ENCODE assay signal across 19 mouse cellular contexts in genomic region chr2:163452738-163453137, GRCm38 (mm10). TPM values are rescaled to one million over a fixed set of nuclear protein-coding genes. Genes with fewer than 3 reads are reported as not detected.
A peak's percentile ranks its signal among the peaks of the same experiment; 100 is the strongest.
DNase-seq lines count a peak whose midpoint lies in the region; ATAC-seq and TF ChIP-seq lines count a peak whose summit lies in the region.
"Had no signal": no experiment of that assay in that cellular context is flagged by ENCODE, and none has a peak within 500 bp of the region (broad histone marks: within the 10 kb centered on the region; RNA-seq: fewer than 3 reads in every experiment).

No protein-coding gene starts in this region.

- H3K9ac ChIP-seq in forebrain, postnatal 0 days = no peak overlapping the region
- H3K9ac ChIP-seq in forebrain, embryonic 15.5 days (replicated peaks) = no peak overlapping the region
- H3K9ac ChIP-seq in kidney, embryonic 15.5 days = no peak overlapping the region
- H3K9ac ChIP-seq in lung, postnatal 0 days (replicated peaks; ENCODE audit: low read depth) = no peak overlapping the region
- H3K9ac ChIP-seq: embryonic facial prominence, embryonic 12.5 days; hindbrain, embryonic 15.5 days; limb, embryonic 15.5 days; midbrain, embryonic 12.5 days had no signal

- H3K9me3 ChIP-seq in forebrain, postnatal 0 days (ENCODE audit: low read length) = no peaks in the 10 kb centered on the region
- H3K9me3 ChIP-seq in forebrain, embryonic 15.5 days = no peaks in the 10 kb centered on the region
- no peaks in the 10 kb centered on the region for H3K9me3 ChIP-seq in kidney, embryonic 15.5 days (replicated peaks)
- no peaks in the 10 kb centered on the region for H3K9me3 ChIP-seq in lung, postnatal 0 days (ENCODE audit: low read length)
- H3K9me3 ChIP-seq: embryonic facial prominence, embryonic 12.5 days; hindbrain, embryonic 15.5 days; limb, embryonic 15.5 days; midbrain, embryonic 12.5 days had no signal

- H3K4me3 ChIP-seq in forebrain, postnatal 0 days (ENCODE audit: low read depth, low read length) = no peak overlapping the region
- no peak overlapping the region for H3K4me3 ChIP-seq in forebrain, embryonic 15.5 days
- H3K4me3 ChIP-seq in kidney, adult 2 months (ENCODE audit: insufficient read depth, low read depth, low read length) = no peak overlapping the region
- no peak overlapping the region for H3K4me3 ChIP-seq in kidney, embryonic 15.5 days (replicated peaks)
- no peak overlapping the region for H3K4me3 ChIP-seq in lung, postnatal 0 days (ENCODE audit: low read depth, low read length)
- H3K4me3 ChIP-seq in cortical plate, adult 2 months (ENCODE audit: insufficient read depth, low read length) = no peak overlapping the region
- H3K4me3 ChIP-seq: embryonic facial prominence, embryonic 12.5 days; hindbrain, embryonic 15.5 days; limb, embryonic 15.5 days; midbrain, embryonic 12.5 days had no signal

- no peak for TF ChIP-seq EP300 in lung, postnatal 0 days (IDR thresholded peaks at IDR 0.05)

- no peak for DNase-seq in forebrain, postnatal 0 days
- peak; percentile 9 for DNase-seq in kidney, adult 2 months
- peak; percentile 12 for DNase-seq in lung, postnatal 0 days (ENCODE audit: low spot score)
- DNase-seq in lung, postnatal 14 days = no peak
- no peak for DNase-seq in embryo, embryonic 9.5 days (ENCODE audit: extremely low spot score)
- DNase-seq: heart, postnatal 10 days; thymus, postnatal 36 days had no signal

- H3K27ac ChIP-seq in forebrain, postnatal 0 days (ENCODE audit: low read depth, low read length) = no peak overlapping the region
- no peak overlapping the region for H3K27ac ChIP-seq in forebrain, embryonic 15.5 days (replicated peaks)
- no peak overlapping the region for H3K27ac ChIP-seq in kidney, adult 2 months (ENCODE audit: insufficient read depth, low read depth, low read length)
- no peak overlapping the region for H3K27ac ChIP-seq in kidney, embryonic 15.5 days
- no peak overlapping the region for H3K27ac ChIP-seq in lung, postnatal 0 days (ENCODE audit: low read length)
- H3K27ac ChIP-seq in cortical plate, adult 2 months (ENCODE audit: insufficient read depth, low read length) = no peak overlapping the region
- H3K27ac ChIP-seq: embryonic facial prominence, embryonic 12.5 days; hindbrain, embryonic 15.5 days; limb, embryonic 15.5 days; macrophage; midbrain, embryonic 12.5 days had no signal

- ATAC-seq in forebrain, postnatal 0 days = no peak
- no peak for ATAC-seq in forebrain, embryonic 15.5 days (replicated peaks)
- no peak for ATAC-seq in kidney, embryonic 15.5 days (replicated peaks; ENCODE audit: low FRiP score)
- ATAC-seq in lung, postnatal 0 days = no peak

- TF ChIP-seq CTCF in forebrain, postnatal 0 days (IDR thresholded peaks at IDR 0.05; ENCODE audit: low read depth) = peak; percentile 51
- peak; percentile 39; the same call in 1 of the 2 replicates for TF ChIP-seq CTCF in kidney, adult 2 months (conservative IDR thresholded peaks at IDR 0.05; ENCODE audit: insufficient read depth, insufficient read length, low read depth, low read length)
- TF ChIP-seq CTCF in lung, postnatal 0 days (IDR thresholded peaks at IDR 0.05) = peak; percentile 64
- peak; percentile 41; the same call in 1 of the 2 replicates for TF ChIP-seq CTCF in cortical plate, adult 2 months (IDR thresholded peaks at IDR 0.05; ENCODE audit: extremely low read depth, insufficient read depth, low read length)

- no peaks in the 10 kb centered on the region for H3K4me1 ChIP-seq in forebrain, postnatal 0 days (ENCODE audit: insufficient read depth)
- peaks cover 5% of the 10 kb centered on the region; the same call in 1 of the 2 replicates for H3K4me1 ChIP-seq in forebrain, embryonic 15.5 days
- H3K4me1 ChIP-seq in kidney, adult 2 months (ENCODE audit: control insufficient read depth, insufficient read depth, low read length) = no peaks in the 10 kb centered on the region
- no peaks in the 10 kb centered on the region for H3K4me1 ChIP-seq in kidney, embryonic 15.5 days
- H3K4me1 ChIP-seq in lung, postnatal 0 days (ENCODE audit: insufficient read depth, low read depth, low read length) = no peaks in the 10 kb centered on the region
- H3K4me1 ChIP-seq in cortical plate, adult 2 months (ENCODE audit: control insufficient read depth, insufficient read depth, low read length) = peaks cover 5% of the 10 kb centered on the region
- H3K4me1 ChIP-seq: embryonic facial prominence, embryonic 12.5 days; hindbrain, embryonic 15.5 days; limb, embryonic 15.5 days; midbrain, embryonic 12.5 days had no signal

- WGBS in forebrain, postnatal 0 days = 88% methylated on average over 6 of the region's 6 CpGs
- WGBS in forebrain, embryonic 15.5 days = 90% methylated on average over 6 of the region's 6 CpGs
- WGBS in kidney, adult 2 months = 83% methylated on average over 6 of the region's 6 CpGs
- 87% methylated on average over 6 of the region's 6 CpGs for WGBS in kidney, embryonic 15.5 days
- 85% methylated on average over 6 of the region's 6 CpGs for WGBS in lung, postnatal 0 days

- no peaks in the 10 kb centered on the region for H3K27me3 ChIP-seq in forebrain, postnatal 0 days (ENCODE audit: insufficient read depth, low read length)
- H3K27me3 ChIP-seq in forebrain, embryonic 15.5 days = no peaks in the 10 kb centered on the region
- no peaks in the 10 kb centered on the region for H3K27me3 ChIP-seq in kidney, adult 2 months (replicated peaks; ENCODE audit: control insufficient read depth, insufficient read depth, low read length)
- H3K27me3 ChIP-seq in kidney, embryonic 15.5 days = peaks cover 4% of the 10 kb centered on the region
- 0 out of 2 replicates have a peak, but pooled peaks cover under 1% of the 10 kb centered on the region for H3K27me3 ChIP-seq in lung, postnatal 0 days (replicated peaks; ENCODE audit: insufficient read depth, low read length)
- H3K27me3 ChIP-seq: embryonic facial prominence, embryonic 12.5 days; hindbrain, embryonic 15.5 days; midbrain, embryonic 12.5 days had no signal

- peaks cover 49% of the 10 kb centered on the region for H3K36me3 ChIP-seq in forebrain, postnatal 0 days (ENCODE audit: insufficient read depth)
- peaks cover 35% of the 10 kb centered on the region for H3K36me3 ChIP-seq in forebrain, embryonic 15.5 days
- H3K36me3 ChIP-seq in kidney, adult 2 months (ENCODE audit: control insufficient read depth, insufficient read depth, low read length) = no peaks in the 10 kb centered on the region
- H3K36me3 ChIP-seq in kidney, embryonic 15.5 days = no peaks in the 10 kb centered on the region
- H3K36me3 ChIP-seq in lung, postnatal 0 days (ENCODE audit: insufficient read depth, low read length) = no peaks in the 10 kb centered on the region
- H3K36me3 ChIP-seq: embryonic facial prominence, embryonic 12.5 days; limb, embryonic 15.5 days had no signal

- TF ChIP-seq POLR2A in kidney, adult 2 months (IDR thresholded peaks at IDR 0.05; ENCODE audit: low read depth, low read length) = no peak
- TF ChIP-seq POLR2A in cortical plate, adult 2 months (IDR thresholded peaks at IDR 0.05; ENCODE audit: extremely low read depth, insufficient read depth, low read length) = no peak

- H3K4me2 ChIP-seq in forebrain, postnatal 0 days (ENCODE audit: low read depth) = no peak overlapping the region
- H3K4me2 ChIP-seq in forebrain, embryonic 15.5 days (replicated peaks) = no peak overlapping the region
- H3K4me2 ChIP-seq in kidney, embryonic 15.5 days = no peak overlapping the region
- no peak overlapping the region for H3K4me2 ChIP-seq in lung, postnatal 0 days (replicated peaks; ENCODE audit: low read depth, low read length)
- H3K4me2 ChIP-seq: embryonic facial prominence, embryonic 12.5 days; hindbrain, embryonic 15.5 days; limb, embryonic 15.5 days; midbrain, embryonic 12.5 days had no signal

RNA-seq across cellular contexts. Expression of gene Gdap1l1, which starts 14.5 kb away (rescaled TPM):
- total RNA-seq in forebrain, postnatal 0 days (2014; rRNA removed) = 95.2 and 106 TPM in 2 replicates
- polyA plus RNA-seq in forebrain, postnatal 0 days (2015; fragmentation: Nextera tagmentation; extraction: Ambion mirVana) = 123 and 134 TPM in 2 replicates
- 111 and 112 TPM in 2 replicates for polyA plus RNA-seq in forebrain, embryonic 15.5 days (2015; fragmentation: Nextera tagmentation; extraction: Ambion mirVana)
- 0.31 and 0.38 TPM in 2 replicates for polyA plus RNA-seq in kidney, adult 2 months (2012; rRNA removed)
- polyA plus RNA-seq in kidney, embryonic 15.5 days (2015; fragmentation: Nextera tagmentation; extraction: Ambion mirVana) = 1.2 and 2.8 TPM in 2 replicates
- polyA plus RNA-seq in lung, postnatal 0 days (2015; fragmentation: Nextera tagmentation; extraction: Ambion mirVana) = 0.37 and 0.43 TPM in 2 replicates
- polyA plus RNA-seq in cortical plate, adult 2 months (2012; rRNA removed) = 96.6 and 99.8 TPM in 2 replicates
- total RNA-seq: granulocyte monocyte progenitor cell, adult 5-6 weeks; heart, postnatal 10 days had no signal

RNA-seq across cellular contexts. Expression of gene Fitm2, which starts 19.7 kb away (rescaled TPM):
- total RNA-seq in forebrain, postnatal 0 days (2014; rRNA removed) = 16.2 and 25.8 TPM in 2 replicates
- 8.9 and 11.7 TPM in 2 replicates for polyA plus RNA-seq in forebrain, postnatal 0 days (2015; fragmentation: Nextera tagmentation; extraction: Ambion mirVana)
- 11.4 and 12.3 TPM in 2 replicates for polyA plus RNA-seq in forebrain, embryonic 15.5 days (2015; fragmentation: Nextera tagmentation; extraction: Ambion mirVana)
- 19.9 and 21.9 TPM in 2 replicates for polyA plus RNA-seq in kidney, adult 2 months (2012; rRNA removed)
- 9.8 TPM in 2 replicates for polyA plus RNA-seq in kidney, embryonic 15.5 days (2015; fragmentation: Nextera tagmentation; extraction: Ambion mirVana)
- polyA plus RNA-seq in lung, postnatal 0 days (2015; fragmentation: Nextera tagmentation; extraction: Ambion mirVana) = 18.6 and 22.5 TPM in 2 replicates
- 11.5 and 12.3 TPM in 2 replicates for polyA plus RNA-seq in cortical plate, adult 2 months (2012; rRNA removed)

RNA-seq across cellular contexts. Expression of gene Oser1, which starts 28.2 kb away (rescaled TPM):
- 25.2 and 26.6 TPM in 2 replicates for total RNA-seq in forebrain, postnatal 0 days (2014; rRNA removed)
- polyA plus RNA-seq in forebrain, postnatal 0 days (2015; fragmentation: Nextera tagmentation; extraction: Ambion mirVana) = 52.4 and 57.3 TPM in 2 replicates
- polyA plus RNA-seq in forebrain, embryonic 15.5 days (2015; fragmentation: Nextera tagmentation; extraction: Ambion mirVana) = 75.4 and 79.1 TPM in 2 replicates
- 11.5 and 13.9 TPM in 2 replicates for polyA plus RNA-seq in kidney, adult 2 months (2012; rRNA removed)
- polyA plus RNA-seq in kidney, embryonic 15.5 days (2015; fragmentation: Nextera tagmentation; extraction: Ambion mirVana) = 87.0 and 87.3 TPM in 2 replicates
- 73.8 and 74.6 TPM in 2 replicates for polyA plus RNA-seq in lung, postnatal 0 days (2015; fragmentation: Nextera tagmentation; extraction: Ambion mirVana)
- polyA plus RNA-seq in cortical plate, adult 2 months (2012; rRNA removed) = 22.2 and 23.4 TPM in 2 replicates

RNA-seq across cellular contexts. Expression of gene R3hdml, which starts 39.4 kb away (rescaled TPM):
- total RNA-seq in forebrain, postnatal 0 days (2014; rRNA removed) = 0.85 and 1.1 TPM in 2 replicates
- polyA plus RNA-seq in forebrain, postnatal 0 days (2015; fragmentation: Nextera tagmentation; extraction: Ambion mirVana) = 0.56 and 0.60 TPM in 2 replicates
- not detected in 2 replicates for polyA plus RNA-seq in forebrain, embryonic 15.5 days (2015; fragmentation: Nextera tagmentation; extraction: Ambion mirVana)
- polyA plus RNA-seq in kidney, adult 2 months (2012; rRNA removed) = 3.6 and 4.6 TPM in 2 replicates
- polyA plus RNA-seq in kidney, embryonic 15.5 days (2015; fragmentation: Nextera tagmentation; extraction: Ambion mirVana) = 31.2 and 34.9 TPM in 2 replicates
- polyA plus RNA-seq in lung, postnatal 0 days (2015; fragmentation: Nextera tagmentation; extraction: Ambion mirVana) = 0.18 TPM in 1 of 2 replicates, not detected in the other
- 0.09 TPM in 1 of 2 replicates, not detected in the other for polyA plus RNA-seq in cortical plate, adult 2 months (2012; rRNA removed)
- total RNA-seq: granulocyte monocyte progenitor cell, adult 5-6 weeks; heart, postnatal 10 days; left cerebral cortex, postnatal 14 days had no signal
- polyA plus RNA-seq: embryonic facial prominence, embryonic 12.5 days; macrophage; midbrain, embryonic 12.5 days; spleen, adult 2 months had no signal

RNA-seq across cellular contexts. Expression of gene Hnf4a, which starts 53.9 kb away (rescaled TPM):
- not detected in 2 replicates for total RNA-seq in forebrain, postnatal 0 days (2014; rRNA removed)
- polyA plus RNA-seq in forebrain, postnatal 0 days (2015; fragmentation: Nextera tagmentation; extraction: Ambion mirVana) = not detected in 2 replicates
- not detected in 2 replicates for polyA plus RNA-seq in forebrain, embryonic 15.5 days (2015; fragmentation: Nextera tagmentation; extraction: Ambion mirVana)
- 354 and 376 TPM in 2 replicates for polyA plus RNA-seq in kidney, adult 2 months (2012; rRNA removed)
- 18.6 and 19.4 TPM in 2 replicates for polyA plus RNA-seq in kidney, embryonic 15.5 days (2015; fragmentation: Nextera tagmentation; extraction: Ambion mirVana)
- polyA plus RNA-seq in lung, postnatal 0 days (2015; fragmentation: Nextera tagmentation; extraction: Ambion mirVana) = 0.23 TPM in 1 of 2 replicates, not detected in the other
- polyA plus RNA-seq in cortical plate, adult 2 months (2012; rRNA removed) = not detected in 2 replicates
- total RNA-seq: heart, postnatal 10 days; left cerebral cortex, postnatal 14 days had no signal
- polyA plus RNA-seq: embryonic facial prominence, embryonic 12.5 days; frontal cortex, adult 2 months; macrophage; midbrain, embryonic 12.5 days had no signal

Comparison
In these comparisons a context has a peak if more than half of its experiments do, and no peak if none do; other contexts are left out.
1. DNase-seq: peak in kidney, adult 2 months (single experiment) and lung, postnatal 0 days (single experiment); none in forebrain, postnatal 0 days (single experiment), lung, postnatal 14 days (single experiment) and embryo, embryonic 9.5 days (single experiment).
2. RNA of gene Gdap1l1, which starts 14.5 kb away (polyA plus RNA-seq): 123 to 134 TPM in forebrain, postnatal 0 days, 111 to 112 TPM in forebrain, embryonic 15.5 days and 96.6 to 99.8 TPM in cortical plate, adult 2 months; 1.2 to 2.8 TPM in kidney, embryonic 15.5 days, 0.37 to 0.43 TPM in lung, postnatal 0 days and 0.31 to 0.38 TPM in kidney, adult 2 months; every median in the first group is over 10 times any median in the second.
3. Peak in every context shown above with its lines, with median percentiles within 50 percentile points of each other: CTCF ChIP-seq.